Mouse (Mus musculus): Measurements from ENCODE around the gene Actn3.
"Not testable (repeated sequence)": the region's sequence is repeated elsewhere in the genome, so short reads cannot be mapped to it uniquely, and the experiment has no call there.

Actn3 gene

GRCm38 (mm10) chr19:4877785-4878184 lies at the start of gene Actn3:
Actn3 (minus strand) TSS chr19:4877909.
- peak; percentile 10 to 14 for DNase-seq

GRCm38 (mm10) chr19:4925121-4925860 lies 47.6 kb upstream of the Actn3 start:
- no peak for DNase-seq

GRCm38 (mm10) chr19:4919652-4920051 lies 41.9 kb upstream of the Actn3 start:
- no peak for DNase-seq

GRCm38 (mm10) chr19:4916827-4917226 lies 39.1 kb upstream of the Actn3 start:
- no peak for DNase-seq

- DNase-seq = no peak
Observed at GRCm38 (mm10) chr19:4915924-4916603, 38.4 kb upstream of the Actn3 start.

GRCm38 (mm10) chr19:4909376-4909775 lies 31.7 kb upstream of the Actn3 start:
- no peak for DNase-seq

GRCm38 (mm10) chr19:4908107-4908506 lies 30.4 kb upstream of the Actn3 start:
- peak in 1 of 2 experiments; percentile 59 for DNase-seq

- peak; percentile 60 to 79 for DNase-seq
Observed at GRCm38 (mm10) chr19:4905979-4906794, 28.5 kb upstream of the Actn3 start, which contains the start of gene Bbs1. Bbs1 (minus strand) TSS chr19:4906628.

- no peak for DNase-seq
Observed at GRCm38 (mm10) chr19:4899888-4900287, 22.2 kb upstream of the Actn3 start.

- DNase-seq = no peak
Observed at GRCm38 (mm10) chr19:4898972-4899371, 21.3 kb upstream of the Actn3 start.

GRCm38 (mm10) chr19:4896780-4897520 lies 19.2 kb upstream of the Actn3 start:
- no peak for DNase-seq

GRCm38 (mm10) chr19:4891798-4892197 lies 14.1 kb upstream of the Actn3 start:
- DNase-seq = no peak

GRCm38 (mm10) chr19:4889791-4890190 lies 12.1 kb upstream of the Actn3 start:
- no peak for DNase-seq

- no peak for DNase-seq
Observed at GRCm38 (mm10) chr19:4883961-4884360, 6.3 kb upstream of the Actn3 start.

- DNase-seq = no peak
Observed at GRCm38 (mm10) chr19:4879324-4879703, 1.6 kb upstream of the Actn3 start.

- DNase-seq = peak; percentile 95
Observed at GRCm38 (mm10) chr19:4878405-4879323, 955 bp upstream of the Actn3 start, which contains the start of gene Zdhhc24. Zdhhc24 (plus strand) TSS chr19:4878668.

GRCm38 (mm10) chr19:4876755-4877154 lies 954 bp downstream of the Actn3 start:
- DNase-seq = no peak

- no peak for DNase-seq
Observed at GRCm38 (mm10) chr19:4876241-4876640, 1.5 kb downstream of the Actn3 start.

GRCm38 (mm10) chr19:4874613-4875012 lies 3.1 kb downstream of the Actn3 start:
- DNase-seq = not testable (repeated sequence)

- peak in 1 of 2 experiments; percentile 17 for DNase-seq
Observed at GRCm38 (mm10) chr19:4865147-4865546, 12.6 kb downstream of the Actn3 start.

GRCm38 (mm10) chr19:4863048-4863447 lies 14.7 kb downstream of the Actn3 start:
- no peak for DNase-seq
